Mouse (Mus musculus): Measurements from ENCODE around the gene Prss16.

DNA sequence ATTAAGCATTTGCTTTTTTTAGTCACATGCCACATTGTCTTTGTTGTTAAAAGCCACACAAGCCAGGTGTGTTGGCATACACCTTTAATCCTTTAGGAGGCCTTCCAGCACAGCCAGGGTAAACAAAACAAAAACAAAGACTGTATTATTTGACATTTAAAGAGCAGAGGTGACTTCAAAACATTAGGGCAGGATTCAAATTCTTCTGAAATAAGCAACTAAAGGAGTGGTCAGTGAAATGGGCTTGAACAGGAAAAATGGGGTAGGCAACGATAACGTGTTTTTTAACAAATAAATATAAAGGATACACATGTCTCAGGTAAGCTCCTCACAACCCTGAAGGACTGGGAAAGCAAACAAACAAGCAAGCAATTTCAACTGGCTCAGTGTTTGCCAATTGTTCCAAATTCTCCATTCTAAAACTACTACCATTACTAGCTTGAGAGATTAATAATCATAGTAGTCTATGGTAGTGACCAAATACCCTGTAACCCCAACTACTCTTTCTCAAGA is 30.5 kb upstream of the Prss16 start:
- TF ChIP-seq CTCF (IDR thresholded peaks at IDR 0.05; ENCODE audit: low read depth, low read length), result no peak
- no peak for TF ChIP-seq GATA1 (IDR thresholded peaks at IDR 0.05; ENCODE audit: borderline replicate concordance, low read length)
- peak; percentile 93; the same call in 1 of the 2 replicates for TF ChIP-seq POLR2AphosphoS5 (IDR thresholded peaks at IDR 0.05; ENCODE audit: insufficient replicate concordance, low read depth, low read length)
- no peak for TF ChIP-seq TAL1 (conservative IDR thresholded peaks at IDR 0.05; ENCODE audit: low read depth, low read length)

All from G1E (cell line).